Mouse (Mus musculus): ENCODE measurements around the gene Tbk1. TPM values are rescaled to one million over a fixed set of nuclear protein-coding genes. Genes with fewer than 3 reads are reported as not detected.

Gene Tbk1
- 19.7 TPM in 2 replicates for polyA plus RNA-seq (2015; fragmentation: Nextera tagmentation; extraction: Ambion mirVana)

DNA sequence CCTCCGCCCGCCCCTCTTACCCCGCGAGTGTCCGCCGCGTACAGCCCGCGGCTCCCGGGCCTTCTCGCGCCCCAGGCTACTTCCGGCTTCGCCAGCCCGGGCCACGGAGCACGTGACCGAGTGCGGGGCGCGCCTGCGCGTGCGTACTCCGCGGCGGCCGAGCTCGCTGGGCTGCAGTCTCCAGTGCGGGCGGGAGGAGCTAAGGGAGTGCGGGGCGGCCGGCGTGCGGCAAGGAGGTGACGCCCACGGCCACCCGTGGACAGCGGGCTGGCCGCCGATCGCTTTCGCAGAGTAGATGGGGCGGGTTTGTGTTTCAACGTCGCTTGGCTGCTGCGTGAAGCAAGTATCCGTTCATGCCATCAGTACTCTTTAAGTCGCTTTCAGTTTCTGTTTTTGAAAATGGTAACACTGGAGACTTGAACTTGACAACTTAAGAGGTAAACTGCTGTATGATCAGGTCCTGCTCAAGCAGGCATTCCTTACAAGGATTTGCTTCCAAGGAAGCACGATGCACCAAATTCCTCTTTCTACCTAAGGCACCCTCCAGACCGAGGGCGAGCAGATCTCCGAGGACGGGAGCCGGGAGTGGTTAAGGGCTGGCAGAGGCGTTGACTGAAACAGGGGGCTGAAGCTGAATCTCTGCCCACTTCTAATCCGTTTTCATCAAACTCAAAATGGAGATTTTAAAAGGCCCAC lies at the start of gene Tbk1:
Gene Tbk1, minus strand, starts transcription at position 113 of the 696 bp plus-strand sequence.
- under 1% methylated on average over 58 of the region's 58 CpGs for WGBS (ENCODE audit: insufficient replicate concordance)

DNA sequence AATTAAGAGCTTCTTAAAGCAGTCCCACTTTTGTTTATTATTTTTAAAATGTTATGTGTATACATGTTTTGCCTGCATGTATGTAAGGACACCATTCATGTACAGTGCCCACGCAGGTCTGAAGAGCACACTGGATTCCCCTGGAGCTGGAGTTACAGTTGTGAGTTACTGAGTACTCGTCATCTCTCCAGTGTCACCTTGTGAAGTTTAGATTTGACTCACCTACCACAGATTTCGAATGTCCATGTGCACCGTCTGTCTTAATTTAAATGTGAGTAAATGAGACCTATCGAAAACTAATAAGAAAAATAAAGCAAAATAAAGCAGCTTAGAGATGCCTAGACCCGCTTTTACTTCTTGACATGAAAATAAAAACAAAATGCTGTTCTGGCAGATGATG lies 49.7 kb upstream of the Tbk1 start:
- Histone ChIP-seq H3K4me3 (replicated peaks) (no peak overlapping the region), H3K9ac (no peak overlapping the region), H3K36me3 (replicated peaks) (no peaks in the 10 kb centered on the region), H3K27ac (replicated peaks) (no peak overlapping the region), H3K4me1 (replicated peaks) (peaks cover 6% of the 10 kb centered on the region), H3K9me3 (replicated peaks) (no peaks in the 10 kb centered on the region), H3K4me2 (no peak overlapping the region), H3K27me3 (peaks cover 22% of the 10 kb centered on the region)
- WGBS (ENCODE audit: insufficient replicate concordance), result 72% methylated on average over 6 of the region's 6 CpGs
- no peak for ATAC-seq (ENCODE audit: insufficient read depth)

More for the DNA sequence above, at the start of gene Tbk1:
- peak within 1 kb of the TSS; percentile 94 for H3K4me3 ChIP-seq (replicated peaks)
- H3K27ac ChIP-seq (replicated peaks), result peak within 1 kb of the TSS; percentile 86
- ATAC-seq (ENCODE audit: insufficient read depth), result peak; percentile 96
- peak within 1 kb of the TSS; percentile 92 for H3K9ac ChIP-seq
- H3K4me2 ChIP-seq, result peak within 1 kb of the TSS; percentile 77
- H3K36me3 ChIP-seq (replicated peaks), result peaks cover 35% of the 10 kb centered on the region
- H3K9me3 ChIP-seq (replicated peaks), result no peaks in the 10 kb centered on the region
- H3K4me1 ChIP-seq (replicated peaks), result peaks cover 43% of the 10 kb centered on the region
- H3K27me3 ChIP-seq, result no peaks in the 10 kb centered on the region

DNA sequence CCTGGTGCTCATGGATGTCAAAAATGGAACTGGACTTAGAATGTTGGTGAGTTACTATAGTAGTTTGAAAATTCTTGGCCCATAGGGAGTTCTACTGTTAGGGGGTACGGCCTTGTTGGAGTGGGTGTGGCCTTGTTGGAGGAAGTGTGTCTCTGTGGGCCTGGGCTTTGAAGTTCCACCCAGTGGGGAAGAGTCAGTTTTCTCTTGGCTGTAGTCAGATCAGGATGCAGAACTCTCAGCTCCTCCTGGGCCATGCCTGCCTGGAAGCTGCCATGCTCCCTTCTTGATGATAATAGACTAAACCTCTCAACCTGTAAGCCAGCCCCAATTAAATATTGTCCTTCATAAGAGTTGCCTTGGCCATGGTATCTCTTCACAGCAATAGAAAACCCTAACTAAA lies 47.6 kb upstream of the Tbk1 start:
- Histone ChIP-seq H3K4me2 (no peak overlapping the region), H3K4me1 (replicated peaks) (no peaks in the 10 kb centered on the region), H3K36me3 (replicated peaks) (no peaks in the 10 kb centered on the region), H3K27ac (replicated peaks) (no peak overlapping the region), H3K4me3 (replicated peaks) (no peak overlapping the region), H3K9ac (no peak overlapping the region), H3K27me3 (peaks cover 1% of the 10 kb centered on the region; the same call in 1 of the 2 replicates), H3K9me3 (replicated peaks) (no peaks in the 10 kb centered on the region)
- WGBS (ENCODE audit: insufficient replicate concordance), result 8% methylated on average over 1 of the region's 1 CpGs
- no peak for ATAC-seq (ENCODE audit: insufficient read depth)

DNA sequence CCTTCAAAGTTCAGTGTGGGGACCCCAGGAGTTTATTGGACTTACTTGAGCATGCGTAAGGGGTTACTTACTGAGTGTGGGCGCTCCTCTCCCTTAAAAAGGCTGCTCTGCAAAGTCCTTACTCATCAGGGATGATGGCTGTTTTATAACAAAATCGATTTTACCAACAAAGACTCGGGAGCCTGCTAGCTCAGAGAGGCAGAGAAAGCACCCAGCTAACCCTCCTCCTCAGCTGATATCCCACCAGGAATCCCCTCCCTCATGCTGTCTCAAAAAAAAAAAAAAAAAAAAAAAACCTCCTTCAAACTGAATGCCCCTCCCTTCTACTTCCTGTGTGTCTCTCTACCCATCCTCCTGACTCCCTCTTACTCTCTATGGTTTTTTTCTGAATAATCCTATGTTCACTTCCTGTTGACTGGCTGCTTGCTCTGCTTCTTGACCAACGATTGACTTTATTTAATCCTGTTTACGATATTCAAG lies 42.0 kb upstream of the Tbk1 start:
- no peak overlapping the region for H3K9ac ChIP-seq
- no peaks in the 10 kb centered on the region for H3K27me3 ChIP-seq
- no peak overlapping the region for H3K27ac ChIP-seq (replicated peaks)
- no peak for ATAC-seq (ENCODE audit: insufficient read depth)
- peaks cover 30% of the 10 kb centered on the region for H3K4me1 ChIP-seq (replicated peaks)
- no peak overlapping the region for H3K4me2 ChIP-seq
- H3K36me3 ChIP-seq (replicated peaks), result no peaks in the 10 kb centered on the region
- 66% methylated on average over 6 of the region's 6 CpGs for WGBS (ENCODE audit: insufficient replicate concordance)
- H3K4me3 ChIP-seq (replicated peaks), result no peak overlapping the region
- no peaks in the 10 kb centered on the region for H3K9me3 ChIP-seq (replicated peaks)

DNA sequence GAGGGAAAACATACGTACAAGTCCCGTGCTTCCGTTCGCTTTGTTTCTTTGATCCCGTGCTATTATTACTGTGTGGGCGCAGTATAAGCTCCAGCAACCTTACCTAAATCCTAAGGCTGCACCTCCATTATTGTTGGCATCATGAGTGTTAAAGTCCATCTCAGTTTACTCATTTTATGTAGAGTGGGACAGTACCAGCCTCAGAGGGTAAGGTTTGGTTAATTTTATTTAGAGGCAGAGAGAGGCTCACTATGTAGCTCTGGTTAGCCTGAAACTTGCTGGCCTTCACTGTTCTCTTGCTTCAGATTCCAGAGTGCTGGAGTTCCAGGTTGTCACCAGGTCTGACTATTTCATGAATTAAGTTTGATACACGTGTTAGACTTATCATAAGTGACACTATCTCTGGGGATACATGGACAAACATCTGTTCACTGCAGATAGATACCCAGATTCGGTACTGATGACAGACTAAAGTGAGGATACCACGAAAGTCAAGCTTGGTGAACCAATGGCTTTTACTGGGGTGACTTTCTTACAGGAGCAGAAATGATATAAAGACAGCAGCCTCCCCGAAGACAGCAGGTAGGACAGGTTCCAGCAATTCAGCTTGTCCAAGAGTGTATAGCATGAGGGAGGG lies 40.7 kb upstream of the Tbk1 start:
- H3K9me3 ChIP-seq (replicated peaks), result no peaks in the 10 kb centered on the region
- H3K36me3 ChIP-seq (replicated peaks), result peaks cover 8% of the 10 kb centered on the region
- H3K4me3 ChIP-seq (replicated peaks), result peak overlapping the region; percentile 93
- peaks cover 37% of the 10 kb centered on the region for H3K4me1 ChIP-seq (replicated peaks)
- H3K9ac ChIP-seq, result 0 out of 2 replicates have a peak overlapping the region, but pooled peaks have one; percentile 2
- H3K27ac ChIP-seq (replicated peaks), result peak overlapping the region; percentile 64
- ATAC-seq (ENCODE audit: insufficient read depth), result no peak
- no peaks in the 10 kb centered on the region for H3K27me3 ChIP-seq
- 58% methylated on average over 10 of the region's 10 CpGs for WGBS (ENCODE audit: insufficient replicate concordance)
- H3K4me2 ChIP-seq, result peak overlapping the region; percentile 88

DNA sequence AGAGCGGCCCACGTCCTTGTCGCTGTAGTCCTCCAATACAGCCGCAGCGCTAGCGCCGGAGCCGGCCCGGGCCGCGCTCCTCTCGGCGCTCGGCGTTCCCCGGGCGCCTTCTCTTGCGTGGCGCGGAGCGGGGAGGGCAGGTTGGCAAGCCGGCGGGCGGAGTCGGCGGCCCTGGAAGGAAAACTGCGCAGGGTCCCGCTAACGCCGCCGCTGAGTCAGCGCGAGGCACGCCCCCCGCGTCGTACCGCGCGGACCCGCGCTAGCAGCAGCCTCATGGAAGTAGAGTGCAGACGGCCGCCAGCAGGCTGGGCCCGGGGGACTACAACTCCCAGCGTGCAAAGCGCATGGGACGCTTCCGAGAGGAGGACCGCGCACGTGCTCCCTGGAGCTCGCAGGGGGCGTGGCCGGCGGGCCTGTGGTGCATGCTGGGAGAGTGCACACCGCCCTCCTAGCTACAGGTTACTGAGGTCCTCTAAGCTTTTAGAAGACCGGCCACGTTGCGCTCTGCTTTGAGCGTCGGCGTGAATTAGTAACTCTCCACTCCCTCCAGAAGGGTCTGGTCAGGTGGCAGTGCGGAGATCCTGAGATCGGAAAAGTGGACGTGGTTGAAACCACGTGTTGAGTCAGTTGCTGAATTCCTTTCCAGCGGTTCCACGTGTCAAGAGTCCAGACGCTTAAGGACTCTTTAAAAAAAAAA lies 39.7 kb upstream of the Tbk1 start, which contains the start of gene Xpot:
Gene Xpot, minus strand, starts transcription at position 147 of the 697 bp plus-strand sequence.
- peak within 1 kb of the TSS; percentile 95 for H3K9ac ChIP-seq
- peak within 1 kb of the TSS; percentile 95 for H3K27ac ChIP-seq (replicated peaks)
- H3K4me1 ChIP-seq (replicated peaks), result peaks cover 37% of the 10 kb centered on the region
- under 1% methylated on average over 70 of the region's 70 CpGs for WGBS (ENCODE audit: insufficient replicate concordance)
- H3K4me3 ChIP-seq (replicated peaks), result peak within 1 kb of the TSS; percentile 93
- peak; percentile 100 for ATAC-seq (ENCODE audit: insufficient read depth)
- no peaks in the 10 kb centered on the region for H3K9me3 ChIP-seq (replicated peaks)
- peaks cover 18% of the 10 kb centered on the region for H3K36me3 ChIP-seq (replicated peaks)
- H3K4me2 ChIP-seq, result peak within 1 kb of the TSS; percentile 88
- no peaks in the 10 kb centered on the region for H3K27me3 ChIP-seq

DNA sequence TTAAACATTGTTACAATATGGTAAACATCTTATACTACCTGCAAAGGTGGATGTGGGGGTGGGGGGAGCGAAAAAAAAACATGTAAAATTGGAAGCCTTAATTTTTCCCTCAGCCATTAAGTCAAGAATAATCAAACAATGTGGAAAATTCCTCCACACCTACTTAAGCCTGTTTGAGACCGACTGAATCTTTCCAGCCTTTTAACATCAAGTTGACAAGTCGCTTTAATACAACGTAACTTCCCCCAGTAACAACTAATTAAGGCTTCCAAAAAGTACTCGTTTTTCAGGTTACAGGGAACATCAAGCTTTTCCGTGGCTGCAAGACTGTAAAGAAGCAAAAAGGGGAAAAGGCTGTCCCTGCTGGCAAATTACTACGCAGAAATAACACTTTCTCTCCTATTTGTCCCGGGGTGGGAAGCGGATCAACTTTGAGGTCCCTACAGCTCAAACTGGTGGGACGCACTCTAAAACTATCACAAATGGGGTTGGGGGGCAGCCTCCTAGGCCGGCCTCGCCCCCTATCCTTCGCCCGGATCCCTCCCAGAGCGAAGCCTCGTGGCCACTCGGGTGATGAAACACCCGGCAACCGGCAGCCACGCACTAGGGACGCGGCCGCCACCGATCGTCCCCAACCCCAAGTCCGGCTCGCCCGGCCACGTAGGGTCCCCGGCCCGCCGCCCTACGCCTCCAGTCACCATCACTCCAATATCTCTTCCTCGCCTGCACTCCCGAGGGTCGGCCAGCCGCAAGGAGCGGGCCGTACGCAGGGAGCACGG lies 39.0 kb upstream of the Tbk1 start:
- H3K4me3 ChIP-seq (replicated peaks), result peak overlapping the region; percentile 93
- H3K36me3 ChIP-seq (replicated peaks), result peaks cover 26% of the 10 kb centered on the region
- H3K27me3 ChIP-seq, result no peaks in the 10 kb centered on the region
- peak; percentile 57 for ATAC-seq (ENCODE audit: insufficient read depth)
- no peaks in the 10 kb centered on the region for H3K9me3 ChIP-seq (replicated peaks)
- H3K4me1 ChIP-seq (replicated peaks), result peaks cover 37% of the 10 kb centered on the region
- peak overlapping the region; percentile 95 for H3K27ac ChIP-seq (replicated peaks)
- WGBS (ENCODE audit: insufficient replicate concordance), result under 1% methylated on average over 41 of the region's 41 CpGs
- H3K9ac ChIP-seq, result peak overlapping the region; percentile 95
- peak overlapping the region; percentile 88 for H3K4me2 ChIP-seq

DNA sequence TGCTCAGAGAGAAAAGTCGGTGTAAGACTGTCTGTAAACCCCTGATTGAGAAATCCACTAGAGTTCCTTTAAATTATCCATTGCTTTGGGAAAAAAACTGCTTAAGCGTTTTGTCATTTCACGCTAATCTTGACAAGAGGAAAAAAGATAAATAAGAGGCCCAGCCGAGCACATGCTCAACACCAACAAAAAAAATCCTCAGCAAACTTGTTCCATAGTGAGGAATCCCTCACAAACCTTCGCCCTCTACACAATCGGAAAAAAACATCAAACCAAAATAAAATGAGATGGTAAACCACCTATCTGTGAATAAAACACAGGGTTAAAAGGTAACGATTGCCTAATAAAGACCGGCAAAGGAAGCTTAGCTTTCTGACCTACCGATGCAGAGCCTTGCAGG lies 38.4 kb upstream of the Tbk1 start:
- Histone ChIP-seq H3K4me3 (replicated peaks) (peak overlapping the region; percentile 93), H3K9ac (peak overlapping the region; percentile 95), H3K9me3 (replicated peaks) (no peaks in the 10 kb centered on the region), H3K27me3 (no peaks in the 10 kb centered on the region), H3K27ac (replicated peaks) (peak overlapping the region; percentile 95), H3K36me3 (replicated peaks) (peaks cover 32% of the 10 kb centered on the region), H3K4me2 (peak overlapping the region; percentile 88), H3K4me1 (replicated peaks) (peaks cover 37% of the 10 kb centered on the region)
- 1% methylated on average over 9 of the region's 9 CpGs for WGBS (ENCODE audit: insufficient replicate concordance)
- ATAC-seq (ENCODE audit: insufficient read depth), result no peak

DNA sequence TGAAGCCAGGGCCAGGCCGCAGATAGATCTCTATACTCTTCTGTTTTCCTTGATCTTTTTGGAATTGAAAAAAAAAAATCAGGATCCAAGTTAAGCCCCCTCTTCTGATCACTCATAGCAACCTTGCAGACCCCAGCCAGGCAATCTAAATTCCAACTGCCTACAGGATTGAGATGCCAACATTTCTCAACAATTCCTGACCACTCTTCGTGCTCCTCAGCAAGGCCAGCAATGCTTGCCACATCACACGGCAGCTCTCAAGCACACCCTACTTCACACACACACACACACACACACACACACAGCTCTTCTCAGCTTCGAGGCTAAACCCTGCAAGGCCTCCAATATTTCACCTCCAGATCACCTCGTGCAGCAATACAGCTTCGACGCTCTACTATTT lies 37.1 kb upstream of the Tbk1 start:
- Histone ChIP-seq H3K27ac (replicated peaks) (no peak overlapping the region), H3K9ac (no peak overlapping the region), H3K4me3 (replicated peaks) (no peak overlapping the region), H3K4me2 (no peak overlapping the region), H3K36me3 (replicated peaks) (peaks cover 43% of the 10 kb centered on the region), H3K27me3 (no peaks in the 10 kb centered on the region), H3K4me1 (replicated peaks) (peaks cover 37% of the 10 kb centered on the region), H3K9me3 (replicated peaks) (no peaks in the 10 kb centered on the region)
- no peak for ATAC-seq (ENCODE audit: insufficient read depth)
- WGBS (ENCODE audit: insufficient replicate concordance), result 72% methylated on average over 7 of the region's 7 CpGs

DNA sequence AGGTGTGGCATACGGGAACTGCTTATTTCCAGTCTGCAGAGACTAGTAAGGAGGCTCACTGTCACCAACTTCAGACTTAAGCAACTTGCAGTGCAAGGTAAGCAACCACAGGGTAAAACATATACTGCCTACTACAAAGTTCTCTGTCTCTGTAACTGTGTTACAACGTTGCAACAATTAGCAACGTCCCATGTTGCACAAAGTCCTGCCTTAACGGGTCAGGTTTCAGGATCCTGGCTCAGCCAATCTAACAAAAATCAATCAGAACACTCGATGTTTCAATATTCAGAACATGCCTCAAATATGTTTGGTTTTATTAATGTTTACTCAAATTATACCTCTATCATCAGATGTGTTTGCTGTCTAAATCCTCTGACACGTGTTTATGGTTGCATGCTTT lies 35.8 kb upstream of the Tbk1 start:
- no peak for ATAC-seq (ENCODE audit: insufficient read depth)
- H3K9me3 ChIP-seq (replicated peaks), result no peaks in the 10 kb centered on the region
- H3K4me2 ChIP-seq, result no peak overlapping the region
- H3K4me1 ChIP-seq (replicated peaks), result peaks cover 34% of the 10 kb centered on the region
- H3K27ac ChIP-seq (replicated peaks), result no peak overlapping the region
- no peak overlapping the region for H3K4me3 ChIP-seq (replicated peaks)
- H3K27me3 ChIP-seq, result no peaks in the 10 kb centered on the region
- peaks cover 56% of the 10 kb centered on the region for H3K36me3 ChIP-seq (replicated peaks)
- H3K9ac ChIP-seq, result no peak overlapping the region
- WGBS (ENCODE audit: insufficient replicate concordance), result 78% methylated on average over 6 of the region's 6 CpGs

Measured in liver, embryonic 15.5 days (tissue).